Mouse (Mus musculus) heart, embryonic 12.5 days (tissue): Measurements from ENCODE around the gene Olfr1382. TPM values are rescaled to one million over a fixed set of nuclear protein-coding genes. Genes with fewer than 3 reads are reported as not detected.
"Not testable (repeated sequence)": the region's sequence is repeated elsewhere in the genome, so short reads cannot be mapped to it uniquely, and the experiment has no call there.

Source experiments
- ATAC-seq: fragments of 200-750 bp; cut with Nextera tagmentation; 2 replicates; pipeline ENCODE4 v1.8.0; 2017; ENCODE audit warnings: moderate TSS enrichment, moderate library complexity; ENCODE audit not compliant: insufficient number of reproducible peaks, low FRiP score
- H3K27ac ChIP-seq: fragments of 300-500 bp; sonication (generic); 2 replicates; pipeline ENCODE4 v1.5.1; 2016; ENCODE audit warnings: mild to moderate bottlenecking, moderate library complexity; ENCODE audit not compliant: poor library complexity, severe bottlenecking
- H3K27me3 ChIP-seq: fragments of 300-500 bp; sonication (generic); replicated peaks from 2 replicates; pipeline ENCODE4 v1.6.1; 2016; ENCODE audit warnings: mild to moderate bottlenecking, moderate library complexity
- H3K36me3 ChIP-seq: fragments of 300-500 bp; sonication (generic); 2 replicates; pipeline ENCODE4 v1.6.1; 2016; ENCODE audit warnings: mild to moderate bottlenecking, moderate library complexity
- H3K4me1 ChIP-seq: fragments of 300-500 bp; sonication (generic); replicated peaks from 2 replicates; pipeline ENCODE4 v1.6.1; 2016; ENCODE audit warnings: mild to moderate bottlenecking
- H3K4me2 ChIP-seq: fragments of 300-500 bp; sonication (generic); 2 replicates; pipeline ENCODE4 v1.6.1; 2016; ENCODE audit warnings: mild to moderate bottlenecking, moderate library complexity
- H3K4me3 ChIP-seq: fragments of 300-500 bp; sonication (generic); 2 replicates; pipeline ENCODE4 v1.5.1; 2016; ENCODE audit warnings: mild to moderate bottlenecking
- H3K9ac ChIP-seq: fragments of 300-500 bp; sonication (generic); 2 replicates; pipeline ENCODE4 v1.6.1; 2016; ENCODE audit warnings: mild to moderate bottlenecking, moderate library complexity
- H3K9me3 ChIP-seq: fragments of 300-500 bp; sonication (generic); replicated peaks from 2 replicates; pipeline ENCODE4 v1.6.1; 2016; ENCODE audit warnings: mild to moderate bottlenecking, moderate library complexity
- WGBS: fragments of 180-500 bp; shearing (Covaris S2); methylation state at CpG from one replicate; pipeline ENCODE4 v1.1.7; 2016; 5-methylcytosine and 5-hydroxymethylcytosine counted together
- polyA plus RNA-seq: library from polyadenylated mRNA; unstranded; fragments of >200 nt; fragmentation: Nextera tagmentation; extraction: Ambion mirVana; gene quantifications from 2 replicates; pipeline ENCODE4 v1.2.1, GENCODE M21; 2016

Gene Olfr1382
- polyA plus RNA-seq = not detected in 2 replicates

DNA sequence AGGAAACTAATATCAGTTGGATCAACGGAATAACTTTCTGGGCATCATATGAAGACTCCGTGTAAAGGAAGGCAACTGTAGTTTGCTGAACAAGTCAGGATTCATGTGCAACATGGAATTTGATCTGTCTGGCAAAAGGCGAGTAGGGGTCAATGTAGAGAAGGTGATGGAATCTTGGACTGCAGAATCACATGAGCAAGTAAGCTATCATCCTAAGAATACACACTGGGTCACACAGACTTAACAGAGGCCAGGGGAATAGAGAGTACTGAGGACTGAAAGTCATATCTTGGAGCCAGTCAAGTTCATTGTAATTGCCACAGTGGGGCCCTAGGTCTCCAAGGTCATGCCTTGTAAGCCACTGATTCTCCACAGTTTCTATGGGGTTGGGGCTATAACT is at the start of gene Olfr1382:
Gene Olfr1382 (plus strand): TSS at position 301 of the 400 bp plus-strand sequence.
- no peak for ATAC-seq
- 69% methylated on average over 3 of the region's 3 CpGs for WGBS
- no peaks in the 10 kb centered on the region for H3K4me1 ChIP-seq
- H3K4me3 ChIP-seq = no peak within 1 kb of the TSS
- no peak within 1 kb of the TSS for H3K4me2 ChIP-seq
- no peak within 1 kb of the TSS for H3K27ac ChIP-seq
- H3K9me3 ChIP-seq = no peaks in the 10 kb centered on the region
- no peaks in the 10 kb centered on the region for H3K36me3 ChIP-seq
- H3K9ac ChIP-seq = no peak within 1 kb of the TSS
- H3K27me3 ChIP-seq = no peaks in the 10 kb centered on the region

DNA sequence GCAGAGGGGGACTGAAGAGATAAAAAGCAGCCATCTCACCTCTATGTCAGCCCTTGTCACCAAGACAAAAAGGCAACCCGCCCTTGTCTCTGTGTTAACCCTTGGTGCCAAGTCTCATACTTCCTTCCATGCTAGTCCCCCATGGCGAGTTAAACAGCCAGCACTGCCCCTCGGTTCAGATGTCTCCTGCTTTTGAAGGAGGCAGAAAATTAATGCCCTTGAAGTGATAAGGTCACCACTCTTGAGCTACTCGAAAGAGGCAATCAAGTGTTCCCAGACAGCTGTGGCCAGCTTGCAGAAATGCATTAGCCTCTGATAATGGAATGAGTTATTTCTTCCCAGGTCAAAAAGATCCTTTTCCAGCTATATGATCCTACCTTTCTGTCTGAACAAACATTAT is 42.1 kb upstream of the Olfr1382 start:
- Histone ChIP-seq H3K4me2 (no peak overlapping the region), H3K36me3 (no peaks in the 10 kb centered on the region), H3K4me3 (no peak overlapping the region), H3K9ac (no peak overlapping the region), H3K4me1 (no peaks in the 10 kb centered on the region), H3K27ac (no peak overlapping the region), H3K9me3 (no peaks in the 10 kb centered on the region), H3K27me3 (no peaks in the 10 kb centered on the region)
- 44% methylated on average over 4 of the region's 4 CpGs for WGBS
- ATAC-seq = no peak

DNA sequence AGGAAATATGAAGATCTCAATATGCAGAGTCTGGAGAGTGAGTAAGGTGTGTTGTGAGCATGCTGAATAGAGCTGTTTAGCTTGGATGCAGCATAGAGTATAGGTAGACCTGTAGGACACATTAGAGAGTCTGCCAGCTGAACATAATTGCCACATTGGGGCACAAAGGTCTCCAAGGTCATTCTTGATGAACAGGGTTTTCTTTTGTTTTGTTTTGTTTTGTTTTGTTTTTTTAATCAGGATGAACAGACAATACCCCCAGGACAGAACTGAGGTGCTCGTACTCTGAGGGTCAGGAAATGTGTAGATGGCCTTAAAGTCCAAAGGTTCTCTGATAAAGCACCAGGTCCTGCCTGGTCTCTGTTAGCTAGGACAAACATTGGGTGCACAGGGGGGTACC is 39.3 kb upstream of the Olfr1382 start, which contains the start of gene Olfr1385:
Gene Olfr1385 (plus strand): TSS at position 301 of the 400 bp plus-strand sequence.
- H3K27me3 ChIP-seq, H3K4me3 ChIP-seq, H3K27ac ChIP-seq, H3K9ac ChIP-seq, H3K4me2 ChIP-seq, ATAC-seq, H3K4me1 ChIP-seq, H3K36me3 ChIP-seq, H3K9me3 ChIP-seq: not testable (repeated sequence)
- WGBS = 64% methylated on average over 1 of the region's 1 CpGs

DNA sequence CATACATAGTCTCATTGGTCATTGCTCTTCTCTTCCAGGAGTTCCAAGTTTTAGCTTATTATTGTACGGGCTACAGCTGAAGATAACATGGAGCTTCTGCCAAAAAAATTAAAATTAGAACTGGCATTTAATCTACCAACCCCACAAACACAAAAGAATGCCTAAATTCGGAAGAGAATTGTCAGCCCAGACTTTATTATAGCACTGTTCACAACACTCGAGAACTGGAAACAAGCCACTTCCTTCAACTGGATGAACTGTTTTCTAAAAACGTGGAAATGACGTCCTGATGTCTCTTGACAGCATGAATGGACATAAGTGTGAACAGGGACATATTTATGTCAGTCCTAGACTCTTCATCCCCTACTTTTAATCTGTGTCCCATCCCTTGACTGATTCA is 10.0 kb upstream of the Olfr1382 start:
- H3K9me3 ChIP-seq = no peaks in the 10 kb centered on the region
- no peak overlapping the region for H3K4me3 ChIP-seq
- H3K36me3 ChIP-seq = no peaks in the 10 kb centered on the region
- H3K9ac ChIP-seq = no peak overlapping the region
- 55% methylated on average over 5 of the region's 5 CpGs for WGBS
- no peaks in the 10 kb centered on the region for H3K27me3 ChIP-seq
- no peak overlapping the region for H3K27ac ChIP-seq
- no peak overlapping the region for H3K4me2 ChIP-seq
- no peaks in the 10 kb centered on the region for H3K4me1 ChIP-seq
- ATAC-seq = no peak

DNA sequence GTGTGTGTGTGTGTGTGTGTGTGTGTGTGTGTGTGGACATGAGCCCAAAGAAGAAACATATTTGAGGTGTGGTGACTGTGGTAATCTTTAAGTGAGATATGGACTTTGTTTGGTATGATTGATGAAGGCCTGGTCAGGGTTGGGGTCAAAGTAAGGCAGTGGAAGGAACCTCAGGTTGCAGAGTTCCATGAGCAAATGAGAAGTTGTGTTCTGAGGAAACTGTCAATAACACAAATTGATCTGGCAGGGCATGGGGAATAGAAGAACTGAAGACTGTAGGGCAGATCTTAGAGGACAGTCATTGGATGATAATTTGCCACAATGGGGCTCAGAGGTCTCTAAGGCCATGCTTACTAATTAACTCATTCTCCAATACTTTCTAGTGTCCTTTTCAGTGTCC is 8.7 kb upstream of the Olfr1382 start, which contains the start of gene Olfr1383:
Gene Olfr1383 (plus strand): TSS at position 301 of the 400 bp plus-strand sequence.
- Histone ChIP-seq H3K4me3 (no peak within 1 kb of the TSS), H3K9me3 (no peaks in the 10 kb centered on the region), H3K4me2 (no peak within 1 kb of the TSS), H3K27me3 (no peaks in the 10 kb centered on the region), H3K27ac (no peak within 1 kb of the TSS), H3K9ac (no peak within 1 kb of the TSS), H3K4me1 (no peaks in the 10 kb centered on the region), H3K36me3 (no peaks in the 10 kb centered on the region)
- ATAC-seq = no peak

DNA sequence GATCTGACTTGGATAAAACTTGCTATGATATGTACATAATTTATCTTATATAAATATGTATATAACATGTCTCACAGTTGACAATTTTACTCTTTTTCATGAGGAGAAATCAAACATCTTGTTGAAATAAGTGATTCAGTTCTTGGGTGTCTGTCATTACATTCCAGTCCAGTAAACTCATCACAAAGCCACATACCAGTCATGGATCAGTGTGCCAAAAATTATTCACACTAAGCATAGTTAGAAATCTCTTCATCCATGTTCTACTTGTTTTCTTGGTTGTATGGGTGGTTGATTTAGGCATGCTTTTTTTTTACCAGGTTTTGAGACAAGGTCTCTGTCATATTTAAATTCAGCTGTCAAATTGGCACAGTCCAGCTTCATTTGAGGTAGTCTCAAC is 4.7 kb downstream of the Olfr1382 start:
- H3K4me1 ChIP-seq = no peaks in the 10 kb centered on the region
- H3K36me3 ChIP-seq = no peaks in the 10 kb centered on the region
- H3K4me3 ChIP-seq = no peak overlapping the region
- no peak for ATAC-seq
- no peaks in the 10 kb centered on the region for H3K27me3 ChIP-seq
- H3K4me2 ChIP-seq = no peak overlapping the region
- no peak overlapping the region for H3K9ac ChIP-seq
- H3K27ac ChIP-seq = no peak overlapping the region
- no peaks in the 10 kb centered on the region for H3K9me3 ChIP-seq

DNA sequence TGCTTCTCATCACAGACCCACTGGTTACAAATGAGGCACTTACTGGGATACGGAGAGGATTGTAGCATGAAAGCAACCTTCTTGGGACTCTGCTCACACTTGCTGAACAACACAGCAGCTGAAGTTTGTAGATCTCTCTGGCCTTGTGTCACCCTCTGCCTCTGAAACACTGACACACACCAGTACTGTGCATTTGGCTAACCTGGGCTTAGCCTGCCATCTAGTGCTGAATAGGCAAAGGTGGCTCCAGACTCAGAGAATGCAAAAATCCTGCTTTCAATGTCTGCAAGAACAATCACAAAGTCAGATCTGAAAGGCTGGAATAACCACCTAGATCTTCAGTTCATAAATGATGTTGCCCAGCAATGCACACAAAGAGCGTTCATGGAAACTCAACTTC is 8.6 kb downstream of the Olfr1382 start:
- H3K9me3 ChIP-seq, H3K27me3 ChIP-seq, H3K27ac ChIP-seq, ATAC-seq, H3K36me3 ChIP-seq, H3K4me3 ChIP-seq, H3K9ac ChIP-seq, H3K4me1 ChIP-seq, H3K4me2 ChIP-seq: not testable (repeated sequence)
- 76% methylated on average over 2 of the region's 2 CpGs for WGBS

DNA sequence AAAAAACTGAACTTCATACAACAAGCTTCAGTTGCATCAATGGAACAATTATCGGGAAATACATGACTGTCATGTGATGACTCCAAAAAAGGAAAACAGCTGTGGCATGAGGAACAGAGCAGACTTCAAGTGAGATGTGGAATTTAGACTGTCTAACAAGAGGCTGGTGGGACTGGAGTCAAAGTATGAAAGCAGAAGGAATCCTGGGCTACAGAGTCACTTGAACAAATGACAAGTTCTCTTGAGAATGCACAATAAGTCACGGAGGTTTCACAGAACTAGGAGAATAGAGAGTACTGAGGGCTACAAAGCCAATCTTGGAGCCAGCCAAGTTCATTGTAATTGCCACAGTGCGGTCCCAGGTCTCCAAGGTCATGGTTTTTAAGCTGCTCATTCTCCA is 15.1 kb downstream of the Olfr1382 start, which contains the start of gene Olfr1381:
Gene Olfr1381 (plus strand): TSS at position 301 of the 400 bp plus-strand sequence.
- H3K9me3 ChIP-seq, H3K4me3 ChIP-seq, H3K4me1 ChIP-seq, ATAC-seq, H3K27me3 ChIP-seq, H3K9ac ChIP-seq, H3K4me2 ChIP-seq, H3K36me3 ChIP-seq, H3K27ac ChIP-seq: not testable (repeated sequence)
- WGBS = 82% methylated on average over 3 of the region's 3 CpGs

DNA sequence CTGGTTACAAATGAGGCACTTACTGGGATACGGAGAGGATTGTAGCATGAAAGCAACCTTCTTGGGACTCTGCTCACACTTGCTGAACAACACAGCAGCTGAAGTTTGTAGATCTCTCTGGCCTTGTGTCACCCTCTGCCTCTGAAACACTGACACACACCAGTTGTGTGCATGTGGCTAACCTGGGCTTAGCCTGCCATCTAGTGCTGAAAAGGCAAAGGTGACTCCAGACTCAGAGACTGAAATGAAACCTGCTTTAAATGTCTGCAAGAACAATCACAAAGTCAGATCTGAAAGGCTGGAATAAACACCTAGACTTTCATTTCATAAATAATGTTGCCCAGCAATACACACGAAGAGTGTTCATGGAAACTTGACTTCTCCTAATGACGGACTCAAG is 26.0 kb downstream of the Olfr1382 start:
- not testable (repeated sequence) for H3K9me3 ChIP-seq, H3K27ac ChIP-seq, ATAC-seq, H3K9ac ChIP-seq, H3K27me3 ChIP-seq, H3K36me3 ChIP-seq, H3K4me2 ChIP-seq, H3K4me1 ChIP-seq, H3K4me3 ChIP-seq
- 72% methylated on average over 3 of the region's 3 CpGs for WGBS

DNA sequence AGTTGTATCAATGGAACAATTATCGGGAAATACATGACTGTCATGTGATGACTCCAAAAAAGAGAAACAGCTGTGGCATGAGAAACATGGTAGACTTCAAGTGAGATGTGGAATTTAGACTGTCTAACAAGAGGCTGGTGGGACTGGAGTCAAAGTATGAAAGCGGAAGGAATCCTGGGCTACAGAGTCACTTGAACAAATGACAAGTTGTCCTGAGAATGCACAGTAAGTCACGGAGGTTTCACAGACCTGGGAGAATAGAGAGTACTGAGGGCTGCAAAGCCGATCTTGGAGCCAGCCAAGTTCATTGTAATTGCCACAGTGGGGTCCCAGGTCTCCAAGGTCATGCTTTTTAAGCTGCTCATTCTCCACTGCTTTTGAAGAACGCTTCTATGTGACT is 28.5 kb downstream of the Olfr1382 start, which contains the start of gene Olfr1380:
Gene Olfr1380 (plus strand): TSS at position 301 of the 400 bp plus-strand sequence.
- H3K9me3 ChIP-seq, H3K4me2 ChIP-seq, H3K36me3 ChIP-seq, H3K4me3 ChIP-seq, ATAC-seq, H3K9ac ChIP-seq, H3K4me1 ChIP-seq, H3K27ac ChIP-seq, H3K27me3 ChIP-seq: not testable (repeated sequence)
- 72% methylated on average over 5 of the region's 5 CpGs for WGBS

DNA sequence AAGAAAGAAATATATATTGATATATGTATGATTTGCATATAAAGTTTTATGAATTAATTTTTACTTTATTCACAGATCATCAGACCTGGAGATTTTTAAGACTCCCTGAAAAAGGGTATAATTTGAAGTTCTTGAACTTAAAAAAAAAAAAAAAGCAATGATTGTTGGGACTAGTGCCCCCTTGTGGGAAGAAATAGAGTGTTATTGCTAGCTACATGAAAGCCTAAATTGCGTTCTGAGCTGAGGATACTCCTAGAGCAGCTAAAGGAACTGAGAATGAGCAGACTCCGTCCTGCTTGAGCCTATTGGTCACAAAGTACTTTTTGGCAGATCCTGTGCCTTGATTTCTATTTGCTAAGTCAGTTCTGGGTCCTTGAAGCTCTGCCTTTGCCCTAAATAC is 47.0 kb downstream of the Olfr1382 start:
- H3K9ac ChIP-seq, H3K27ac ChIP-seq, H3K36me3 ChIP-seq, ATAC-seq, H3K27me3 ChIP-seq, H3K9me3 ChIP-seq, H3K4me3 ChIP-seq, H3K4me1 ChIP-seq, H3K4me2 ChIP-seq: not testable (repeated sequence)
- WGBS = 24% methylated on average over 2 of the region's 2 CpGs

DNA sequence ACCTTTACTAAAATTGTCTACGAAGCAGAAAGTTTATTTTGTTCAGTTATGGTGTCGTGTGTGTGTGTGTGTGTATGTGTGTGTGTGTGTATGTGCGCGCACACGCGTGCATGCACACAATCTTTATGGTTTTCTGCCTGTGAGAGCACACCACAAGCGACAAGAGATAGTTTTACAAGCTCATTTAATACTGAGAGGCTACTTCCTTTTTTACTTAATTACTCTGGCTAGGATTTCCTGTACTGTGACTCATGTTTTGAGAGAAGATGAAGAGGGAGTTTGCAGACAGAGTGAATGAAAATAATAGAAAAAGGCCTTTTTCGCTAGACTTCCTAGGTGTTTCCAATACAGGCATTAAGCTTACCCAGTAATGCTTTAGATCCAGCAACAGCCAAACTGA is 52.4 kb downstream of the Olfr1382 start:
- H3K27me3 ChIP-seq, H3K9ac ChIP-seq, H3K36me3 ChIP-seq, ATAC-seq, H3K4me3 ChIP-seq, H3K4me1 ChIP-seq, H3K4me2 ChIP-seq, H3K27ac ChIP-seq, H3K9me3 ChIP-seq: not testable (repeated sequence)
- WGBS = 76% methylated on average over 8 of the region's 8 CpGs
